In genomic region chr17:44597918-44598504, GRCm38 (mm10) we compare ENCODE assay signal across 12 mouse cellular contexts.
DNase-seq lines count a peak whose midpoint lies in the region; ATAC-seq and TF ChIP-seq lines count a peak whose summit lies in the region.
"Had no signal": no experiment of that assay in that cellular context is flagged by ENCODE, and none has a peak within 500 bp of the region (broad histone marks: within the 10 kb centered on the region; RNA-seq: fewer than 3 reads in every experiment).

No protein-coding gene starts in this region.

- 57% methylated on average over 8 of the region's 8 CpGs for WGBS in heart, adult 2 months
- WGBS in neural tube, embryonic 13.5 days, result 37% methylated on average over 8 of the region's 8 CpGs
- WGBS in liver, postnatal 0 days (ENCODE audit: insufficient replicate concordance), result 74% methylated on average over 8 of the region's 8 CpGs
- 37% methylated on average over 8 of the region's 8 CpGs for WGBS in hindbrain, embryonic 14.5 days

- intact Hi-C loops in heart, adult 2 months (cut with DNase I), result loop anchor here (10.0 kb wide), 1 partner anchor 137 kb away; no protein-coding TSS in a partner anchor

- no peak for TF ChIP-seq POLR2A in heart, adult 2 months (IDR thresholded peaks at IDR 0.05; ENCODE audit: insufficient read depth, low read depth, low read length)

- H3K4me1 ChIP-seq in heart, adult 2 months (ENCODE audit: control insufficient read depth, insufficient read depth, low read length), result peaks cover 1% of the 10 kb centered on the region; the same call in 1 of the 2 replicates
- H3K4me1 ChIP-seq in neural tube, embryonic 13.5 days (replicated peaks), result peaks cover 12% of the 10 kb centered on the region
- H3K4me1 ChIP-seq in liver, postnatal 0 days (ENCODE audit: insufficient read depth), result no peaks in the 10 kb centered on the region; the same call in 1 of the 2 replicates
- peaks cover 6% of the 10 kb centered on the region for H3K4me1 ChIP-seq in hindbrain, embryonic 14.5 days (replicated peaks; ENCODE audit: control insufficient read depth, insufficient read depth, low read length)
- H3K4me1 ChIP-seq: liver, embryonic 13.5 days had no signal

- no peak for TF ChIP-seq EP300 in heart, adult 2 months (IDR thresholded peaks at IDR 0.05; ENCODE audit: insufficient read depth, low read depth, low read length)
- TF ChIP-seq EP300 in liver, postnatal 0 days (IDR thresholded peaks at IDR 0.05; ENCODE audit: low read depth), result no peak

- H3K9me3 ChIP-seq in neural tube, embryonic 13.5 days, result no peaks in the 10 kb centered on the region
- H3K9me3 ChIP-seq in liver, postnatal 0 days (ENCODE audit: low read length), result no peaks in the 10 kb centered on the region
- H3K9me3 ChIP-seq in hindbrain, embryonic 14.5 days (ENCODE audit: control insufficient read depth, low read length), result no peaks in the 10 kb centered on the region
- H3K9me3 ChIP-seq: heart, embryonic 13.5 days; liver, embryonic 13.5 days had no signal

- H3K27me3 ChIP-seq in heart, adult 2 months (ENCODE audit: control insufficient read depth, insufficient read depth, low read length), result no peaks in the 10 kb centered on the region
- no peaks in the 10 kb centered on the region for H3K27me3 ChIP-seq in neural tube, embryonic 13.5 days
- no peaks in the 10 kb centered on the region for H3K27me3 ChIP-seq in liver, postnatal 0 days (ENCODE audit: insufficient read depth, low read length)
- no peaks in the 10 kb centered on the region for H3K27me3 ChIP-seq in hindbrain, embryonic 14.5 days (ENCODE audit: control insufficient read depth, insufficient read depth, low read length)
- H3K27me3 ChIP-seq: liver, embryonic 13.5 days had no signal

- H3K4me3 ChIP-seq in heart, adult 2 months, result no peak overlapping the region
- H3K4me3 ChIP-seq in neural tube, embryonic 13.5 days, result no peak overlapping the region
- H3K4me3 ChIP-seq in liver, postnatal 0 days (ENCODE audit: low read depth, low read length), result no peak overlapping the region
- H3K4me3 ChIP-seq in hindbrain, embryonic 14.5 days (replicated peaks; ENCODE audit: low read length), result no peak overlapping the region
- H3K4me3 ChIP-seq: erythroblast, embryonic 14.5 days; heart, embryonic 13.5 days; liver, embryonic 13.5 days had no signal

- no peak for ATAC-seq in neural tube, embryonic 13.5 days (ENCODE audit: low read depth)
- ATAC-seq in liver, postnatal 0 days, result no peak
- no peak for ATAC-seq in hindbrain, embryonic 14.5 days (ENCODE audit: low FRiP score)
- ATAC-seq: CD4-positive, CD25-positive, alpha-beta regulatory T cell, adult 4 months had no signal

- no peak overlapping the region for H3K9ac ChIP-seq in heart, adult 2 months (ENCODE audit: low read depth, low read length)
- H3K9ac ChIP-seq in neural tube, embryonic 13.5 days, result peak overlapping the region; percentile 49; the same call in 1 of the 2 replicates
- H3K9ac ChIP-seq in liver, postnatal 0 days (replicated peaks), result no peak overlapping the region
- no peak overlapping the region for H3K9ac ChIP-seq in hindbrain, embryonic 14.5 days
- H3K9ac ChIP-seq: heart, embryonic 13.5 days; liver, embryonic 13.5 days had no signal

- no peaks in the 10 kb centered on the region for H3K79me2 ChIP-seq in heart, adult 2 months (replicated peaks; ENCODE audit: control insufficient read depth, insufficient read depth, low read length)

- H3K4me2 ChIP-seq in neural tube, embryonic 13.5 days, result peak overlapping the region; percentile 16; the same call in 1 of the 2 replicates
- H3K4me2 ChIP-seq in liver, postnatal 0 days (ENCODE audit: low read depth, low read length), result no peak overlapping the region
- H3K4me2 ChIP-seq in hindbrain, embryonic 14.5 days (replicated peaks), result no peak overlapping the region
- H3K4me2 ChIP-seq: heart, embryonic 13.5 days; liver, embryonic 13.5 days had no signal

- no peak for TF ChIP-seq CTCF in heart, adult 2 months (IDR thresholded peaks at IDR 0.05)
- no peak for TF ChIP-seq CTCF in liver, postnatal 0 days (IDR thresholded peaks at IDR 0.05; ENCODE audit: low read depth)

- peak; percentile 26 to 30 for DNase-seq in heart, adult 2 months
- DNase-seq in heart, postnatal 4 days, result no peak
- no peak for DNase-seq in neural tube, embryonic 10.5 days (ENCODE audit: extremely low spot score, low spot score)
- peak; percentile 39 to 59 for DNase-seq in kidney, postnatal 4 days
- no peak for DNase-seq in adrenal gland, postnatal 36 days
- no peak for DNase-seq in liver, postnatal 0 days
- DNase-seq in hindbrain, embryonic 14.5 days (ENCODE audit: low spot score), result no peak
- DNase-seq: liver, embryonic 13.5 days had no signal

- peak overlapping the region; percentile 33 for H3K27ac ChIP-seq in heart, adult 2 months
- H3K27ac ChIP-seq in neural tube, embryonic 13.5 days (replicated peaks), result no peak overlapping the region
- no peak overlapping the region for H3K27ac ChIP-seq in liver, postnatal 0 days (ENCODE audit: low read depth)
- no peak overlapping the region for H3K27ac ChIP-seq in hindbrain, embryonic 14.5 days
- H3K27ac ChIP-seq: heart, embryonic 13.5 days; liver, embryonic 13.5 days had no signal

- no peaks in the 10 kb centered on the region for H3K36me3 ChIP-seq in heart, adult 2 months (ENCODE audit: control insufficient read depth, insufficient read depth, low read length)
- H3K36me3 ChIP-seq in neural tube, embryonic 13.5 days, result no peaks in the 10 kb centered on the region
- H3K36me3 ChIP-seq in liver, postnatal 0 days (replicated peaks; ENCODE audit: insufficient read depth, low read length), result no peaks in the 10 kb centered on the region
- no peaks in the 10 kb centered on the region for H3K36me3 ChIP-seq in hindbrain, embryonic 14.5 days (replicated peaks; ENCODE audit: control insufficient read depth, insufficient read depth)
- H3K36me3 ChIP-seq: heart, embryonic 13.5 days; liver, embryonic 13.5 days had no signal

Comparison
In these comparisons a context has a peak if more than half of its experiments do, and no peak if none do; other contexts are left out.
1. DNase-seq: peak in heart, adult 2 months (2 of 2) and kidney, postnatal 4 days (2 of 2); none in heart, postnatal 4 days (single experiment), neural tube, embryonic 10.5 days (single experiment), adrenal gland, postnatal 36 days (0 of 2), liver, postnatal 0 days (single experiment) and hindbrain, embryonic 14.5 days (single experiment).